Mouse (Mus musculus): ENCODE measurements around the gene Rnf7.

Gene Rnf7

GRCm38 (mm10) chr9:96469556-96470265 lies 8.8 kb downstream of the Rnf7 start:
- DNase-seq, result no peak

- DNase-seq, result no peak
Observed at GRCm38 (mm10) chr9:96463708-96464107, 14.8 kb downstream of the Rnf7 start.

- no peak for DNase-seq
Observed at GRCm38 (mm10) chr9:96461607-96462006, 16.9 kb downstream of the Rnf7 start.

GRCm38 (mm10) chr9:96460117-96460865 lies 18.2 kb downstream of the Rnf7 start:
- no peak for DNase-seq

- no peak for DNase-seq
Observed at GRCm38 (mm10) chr9:96455618-96456017, 22.9 kb downstream of the Rnf7 start.

GRCm38 (mm10) chr9:96452956-96453355 lies 25.5 kb downstream of the Rnf7 start:
- DNase-seq, result no peak

- DNase-seq, result no peak
Observed at GRCm38 (mm10) chr9:96450900-96451720, 27.4 kb downstream of the Rnf7 start.

- DNase-seq, result no peak
Observed at GRCm38 (mm10) chr9:96449514-96449913, 29.0 kb downstream of the Rnf7 start.

- DNase-seq, result no peak
Observed at GRCm38 (mm10) chr9:96445351-96445750, 33.1 kb downstream of the Rnf7 start.

- no peak for DNase-seq
Observed at GRCm38 (mm10) chr9:96442081-96442480, 36.4 kb downstream of the Rnf7 start.

GRCm38 (mm10) chr9:96438334-96438871 lies 40.1 kb downstream of the Rnf7 start:
- DNase-seq, result no peak

GRCm38 (mm10) chr9:96437805-96438333 lies 40.6 kb downstream of the Rnf7 start:
- DNase-seq, result peak; percentile 32

- DNase-seq, result no peak
Observed at GRCm38 (mm10) chr9:96436901-96437804, 41.3 kb downstream of the Rnf7 start.

GRCm38 (mm10) chr9:96432575-96432974 lies 45.9 kb downstream of the Rnf7 start:
- no peak for DNase-seq

- no peak for DNase-seq
Observed at GRCm38 (mm10) chr9:96431081-96431480, 47.4 kb downstream of the Rnf7 start.

GRCm38 (mm10) chr9:96428336-96429046 lies 50.0 kb downstream of the Rnf7 start:
- DNase-seq, result peak; percentile 22

- DNase-seq, result no peak
Observed at GRCm38 (mm10) chr9:96424027-96424426, 54.4 kb downstream of the Rnf7 start.
